Mouse (Mus musculus): ENCODE data around the gene Dkc1.

The Dkc1 gene

GRCm38 (mm10) chrX:75095369-75096162, at the start of gene Dkc1:
Gene Dkc1 (plus strand): TSS chrX:75095854.
- peak; percentile 93 for DNase-seq (ENCODE audit: low spot score)

GRCm38 (mm10) chrX:75045931-75046330, 49.7 kb upstream of the Dkc1 start:
- no peak for DNase-seq (ENCODE audit: low spot score)

- DNase-seq (ENCODE audit: low spot score): peak; percentile 2
Measured at GRCm38 (mm10) chrX:75046921-75047635, 48.6 kb upstream of the Dkc1 start.

- DNase-seq (ENCODE audit: low spot score): no peak
Measured at GRCm38 (mm10) chrX:75056120-75056775, 39.4 kb upstream of the Dkc1 start.

GRCm38 (mm10) chrX:75082351-75082750, 13.3 kb upstream of the Dkc1 start:
- no peak for DNase-seq (ENCODE audit: low spot score)

- DNase-seq (ENCODE audit: low spot score): no peak
Measured at GRCm38 (mm10) chrX:75083982-75084773, 11.5 kb upstream of the Dkc1 start.

- peak; percentile 39 for DNase-seq (ENCODE audit: low spot score)
Measured at GRCm38 (mm10) chrX:75084774-75085508, 10.7 kb upstream of the Dkc1 start, which contains the start of gene Gab3. Gene Gab3 (minus strand): TSS chrX:75085458.

- DNase-seq (ENCODE audit: low spot score): no peak
Measured at GRCm38 (mm10) chrX:75085654-75086053, 10.0 kb upstream of the Dkc1 start.

- no peak for DNase-seq (ENCODE audit: low spot score)
Measured at GRCm38 (mm10) chrX:75096163-75096770, 613 bp downstream of the Dkc1 start.

GRCm38 (mm10) chrX:75098799-75099198, 3.1 kb downstream of the Dkc1 start:
- DNase-seq (ENCODE audit: low spot score): no peak

GRCm38 (mm10) chrX:75102293-75102692, 6.6 kb downstream of the Dkc1 start:
- DNase-seq (ENCODE audit: low spot score): no peak

- no peak for DNase-seq (ENCODE audit: low spot score)
Measured at GRCm38 (mm10) chrX:75115550-75115949, 19.9 kb downstream of the Dkc1 start.

GRCm38 (mm10) chrX:75125606-75126005, 30.0 kb downstream of the Dkc1 start:
- DNase-seq (ENCODE audit: low spot score): no peak

GRCm38 (mm10) chrX:75126893-75127292, 31.2 kb downstream of the Dkc1 start:
- no peak for DNase-seq (ENCODE audit: low spot score)

GRCm38 (mm10) chrX:75128333-75128980, 32.8 kb downstream of the Dkc1 start:
- no peak for DNase-seq (ENCODE audit: low spot score)

GRCm38 (mm10) chrX:75129474-75129873, 33.8 kb downstream of the Dkc1 start:
- DNase-seq (ENCODE audit: low spot score): no peak

GRCm38 (mm10) chrX:75130467-75131160, 35.0 kb downstream of the Dkc1 start, which contains the start of gene Mpp1:
Gene Mpp1 (minus strand): TSS chrX:75131016.
- DNase-seq (ENCODE audit: low spot score): peak; percentile 82

- no peak for DNase-seq (ENCODE audit: low spot score)
Measured at GRCm38 (mm10) chrX:75136938-75137337, 41.3 kb downstream of the Dkc1 start.

- DNase-seq (ENCODE audit: low spot score): no peak
Measured at GRCm38 (mm10) chrX:75137729-75138128, 42.1 kb downstream of the Dkc1 start.

GRCm38 (mm10) chrX:75138182-75138581, 42.5 kb downstream of the Dkc1 start:
- no peak for DNase-seq (ENCODE audit: low spot score)
